7 mouse cellular contexts compared by ENCODE assay signal in the genomic region with DNA sequence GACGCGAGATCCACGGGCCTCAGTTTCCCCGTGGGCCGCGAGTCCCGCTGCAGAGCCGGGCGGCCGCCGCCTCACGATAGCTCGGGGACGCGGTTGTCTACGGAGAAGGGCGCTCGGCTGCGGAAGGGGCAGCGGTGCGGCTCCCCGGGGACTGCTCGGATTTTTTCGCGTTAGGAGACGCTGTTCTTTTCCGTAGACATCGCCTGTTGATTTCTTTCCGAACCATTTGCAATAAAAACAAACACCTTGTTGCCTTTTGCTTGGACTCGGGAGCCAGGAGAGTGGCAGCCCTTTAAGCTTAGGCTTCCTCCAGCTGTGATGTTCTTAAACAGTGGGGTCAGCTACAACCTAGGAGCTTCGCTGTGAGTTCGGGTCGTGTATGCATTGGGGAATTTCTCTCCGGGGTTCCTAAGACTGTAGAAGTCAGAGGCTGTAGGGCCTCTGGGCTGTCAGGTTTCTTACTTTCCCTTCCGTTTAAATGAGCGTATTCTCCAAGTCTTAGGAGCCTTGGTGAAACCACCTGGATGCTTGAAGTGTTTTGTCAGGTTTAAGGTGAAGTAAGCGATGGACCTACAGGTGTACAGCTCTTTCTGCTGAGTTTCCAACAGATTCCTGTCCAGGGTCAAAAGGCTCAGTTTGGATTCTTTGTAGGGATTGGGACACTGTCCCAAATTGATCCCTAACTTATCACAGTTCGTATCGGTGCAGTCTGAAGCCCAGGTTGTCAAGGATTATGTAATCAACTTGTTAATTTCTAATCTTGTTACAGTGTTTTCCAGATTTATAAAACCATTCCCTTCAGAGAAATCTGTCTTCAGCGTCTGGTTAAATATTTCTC. TPM values are rescaled to one million over a fixed set of nuclear protein-coding genes. Genes with fewer than 3 reads are reported as not detected.
DNase-seq lines count a peak whose midpoint lies in the region; ATAC-seq and TF ChIP-seq lines count a peak whose summit lies in the region.

No protein-coding gene starts in this region.

- no peaks in the 10 kb centered on the region for H3K36me3 ChIP-seq in ES-E14 (ENCODE audit: control insufficient read depth, insufficient read depth, low read length, poor library complexity, severe bottlenecking)
- peaks cover 6% of the 10 kb centered on the region; the same call in 1 of the 2 replicates for H3K36me3 ChIP-seq in heart, embryonic 14.5 days (ENCODE audit: control insufficient read depth, insufficient read depth, low read length)
- no peaks in the 10 kb centered on the region for H3K36me3 ChIP-seq in midbrain, embryonic 11.5 days (ENCODE audit: control insufficient read depth, insufficient read depth, low read length)
- H3K36me3 ChIP-seq in splenic B cell, adult 2 months (ENCODE audit: control insufficient read depth, insufficient read depth, low read length, poor library complexity, severe bottlenecking): no peaks in the 10 kb centered on the region

- no peak overlapping the region for H3K27ac ChIP-seq in ES-E14 (ENCODE audit: insufficient read depth, low read depth, low read length, poor library complexity, severe bottlenecking)
- H3K27ac ChIP-seq in heart, embryonic 14.5 days (replicated peaks in 1 of 2; ENCODE audit: control insufficient read depth in 1 of 2, insufficient read depth in 1 of 2, low read depth in 2 of 2, low read length in 2 of 2): peak overlapping the region; percentile 63 to 84
- peak overlapping the region; percentile 60 for H3K27ac ChIP-seq in midbrain, embryonic 11.5 days (ENCODE audit: low read depth, low read length)

- no peaks in the 10 kb centered on the region; a peak in 1 of 4 replicates for H3K4me1 ChIP-seq in ES-E14 (ENCODE audit: control insufficient read depth in 2 of 2, insufficient read depth in 2 of 2, low read length in 2 of 2, poor library complexity in 1 of 2)
- peaks cover 3 to 20% of the 10 kb centered on the region in 2 experiments for H3K4me1 ChIP-seq in heart, embryonic 14.5 days (ENCODE audit: control insufficient read depth in 2 of 2, insufficient read depth in 2 of 2, low read length in 2 of 2)
- H3K4me1 ChIP-seq in midbrain, embryonic 11.5 days (ENCODE audit: control insufficient read depth, insufficient read depth, low read length): peaks cover 4% of the 10 kb centered on the region; the same call in 1 of the 2 replicates

- in situ Hi-C loops in ES-E14 (cut with MboI; ENCODE audit: low sequenced_read_pairs in 2 of 2, unreplicated experiment in 2 of 2): no loop called here

- H3K9ac ChIP-seq in ES-E14 (ENCODE audit: insufficient read depth, low read depth, low read length, poor library complexity, severe bottlenecking): peak overlapping the region; percentile 95
- H3K9ac ChIP-seq in heart, embryonic 14.5 days (ENCODE audit: low read length): peak overlapping the region; percentile 98
- peak overlapping the region; percentile 88 for H3K9ac ChIP-seq in midbrain, embryonic 11.5 days (ENCODE audit: low read length)

- H3K9me3 ChIP-seq in ES-E14 (ENCODE audit: control insufficient read depth, insufficient read depth, low read depth, low read length): no peaks in the 10 kb centered on the region
- H3K9me3 ChIP-seq in heart, embryonic 14.5 days (ENCODE audit: control insufficient read depth, low read length): no peaks in the 10 kb centered on the region
- no peaks in the 10 kb centered on the region for H3K9me3 ChIP-seq in midbrain, embryonic 11.5 days (ENCODE audit: control insufficient read depth, low read length)

- H3K4me3 ChIP-seq in ES-E14 (ENCODE audit: insufficient read depth in 1 of 2, low read depth in 1 of 2, low read length in 2 of 2, poor library complexity in 1 of 2, severe bottlenecking in 1 of 2): peak overlapping the region; percentile 89 to 91
- H3K4me3 ChIP-seq in heart, embryonic 14.5 days (ENCODE audit: control insufficient read depth in 1 of 2, insufficient read depth in 1 of 2, low read depth in 1 of 2, low read length in 2 of 2): peak overlapping the region; percentile 90 to 97
- H3K4me3 ChIP-seq in midbrain, embryonic 11.5 days (ENCODE audit: low read depth, low read length): peak overlapping the region; percentile 87

- no peaks in the 10 kb centered on the region for H3K27me3 ChIP-seq in heart, embryonic 14.5 days (ENCODE audit: control insufficient read depth, insufficient read depth, low read length)
- no peaks in the 10 kb centered on the region for H3K27me3 ChIP-seq in midbrain, embryonic 11.5 days (ENCODE audit: control insufficient read depth, insufficient read depth, low read length)
- H3K27me3 ChIP-seq in splenic B cell, adult 2 months (ENCODE audit: control insufficient read depth, insufficient read depth, low read length, poor library complexity, severe bottlenecking): no peaks in the 10 kb centered on the region; the same call in 1 of the 2 replicates

- H3K4me2 ChIP-seq in heart, embryonic 14.5 days (ENCODE audit: low read length): peak overlapping the region; percentile 86
- H3K4me2 ChIP-seq in midbrain, embryonic 11.5 days: peak overlapping the region; percentile 78

- 5% methylated on average over 40 of the region's 40 CpGs for WGBS in heart, embryonic 14.5 days
- 5% methylated on average over 39 of the region's 40 CpGs for WGBS in midbrain, embryonic 11.5 days

- DNase-seq in CD4-positive helper T cell, adult 2 months (ENCODE audit: low read depth, low spot score): peak; percentile 42
- peak; percentile 13 for DNase-seq in ES-E14 (ENCODE audit: low read depth, low spot score)
- peak; percentile 34 to 55 for DNase-seq in cerebellum, postnatal 36 days
- DNase-seq in kidney, postnatal 14 days: peak; percentile 44
- peak; percentile 93 for DNase-seq in midbrain, embryonic 11.5 days (ENCODE audit: low spot score, missing footprints)
- DNase-seq in splenic B cell, adult 2 months (ENCODE audit: low read depth, low spot score): peak; percentile 38

- no peak for ATAC-seq in heart, embryonic 14.5 days (ENCODE audit: insufficient number of reproducible peaks, insufficient read depth, low FRiP score, low read depth)
- ATAC-seq in midbrain, embryonic 11.5 days (ENCODE audit: low FRiP score): no peak; the same call in 1 of the 2 replicates

TF ChIP-seq in ES-E14, 5 proteins besides CTCF, POLR2A, EP300 and RAD21:
- TF ChIP-seq ZNF384 (IDR thresholded peaks at IDR 0.05; ENCODE audit: low read depth, low read length): no peak
- no peak for TF ChIP-seq MAFK (IDR thresholded peaks at IDR 0.05; ENCODE audit: insufficient read depth, low read depth, low read length)
- no peak for TF ChIP-seq CHD2 (IDR thresholded peaks at IDR 0.05; ENCODE audit: low read depth, low read length)
- no peak for TF ChIP-seq ZC3H11A (IDR thresholded peaks at IDR 0.05; ENCODE audit: borderline replicate concordance, low read depth, low read length)
- TF ChIP-seq HCFC1 (IDR thresholded peaks at IDR 0.05; ENCODE audit: borderline replicate concordance, insufficient read depth, low read length): no peak

RNA-seq across cellular contexts. Expression of a gene that starts 0.8 kb away (rescaled TPM):
- 6.8 and 10.0 TPM in 2 replicates for total RNA-seq in ES-E14 (2012; rRNA removed)
- 30.0 and 31.3 TPM in 2 replicates for polyA plus RNA-seq in heart, embryonic 14.5 days (2014; fragmentation: Nextera tagmentation; extraction: Ambion mirVana)
- polyA plus RNA-seq in midbrain, embryonic 11.5 days (2014; fragmentation: Nextera tagmentation; extraction: Ambion mirVana): 24.9 and 26.1 TPM in 2 replicates

Comparison
In these comparisons a context has a peak if more than half of its experiments do, and no peak if none do; other contexts are left out.
1. DNase-seq: peak in every context shown above with its lines; median percentile 93 in midbrain, embryonic 11.5 days; 44 in cerebellum, postnatal 36 days; 44 in kidney, postnatal 14 days; 42 in CD4-positive helper T cell, adult 2 months; 38 in splenic B cell, adult 2 months; 13 in ES-E14.